Mouse (Mus musculus): ENCODE results near the gene Gm20481. TPM values are rescaled to one million over a fixed set of nuclear protein-coding genes. Genes with fewer than 3 reads are reported as not detected.
A peak's percentile ranks its signal among the peaks of the same experiment; 100 is the strongest.

Gene Gm20481
- polyA plus RNA-seq, 1 experiment from 2014 or later = not detected

GRCm38 (mm10) chr17:35021163-35021808 lies 51.6 kb downstream of the Gm20481 start:
- Histone ChIP-seq H3K36me3 (ENCODE audit: control insufficient read depth, insufficient read depth, low read length) (peaks cover 11% of the 10 kb centered on the region), H3K4me2 (ENCODE audit: low read length) (0 out of 2 replicates have a peak overlapping the region, but pooled peaks have one; percentile 5), H3K9me3 (replicated peaks; ENCODE audit: control insufficient read depth, low read length) (no peaks in the 10 kb centered on the region), H3K4me3 (ENCODE audit: low read depth, low read length) (no peak overlapping the region), H3K27ac (ENCODE audit: low read depth, low read length) (no peak overlapping the region), H3K9ac (ENCODE audit: low read length) (no peak overlapping the region; the same call in 1 of the 2 replicates), H3K27me3 (replicated peaks; ENCODE audit: control insufficient read depth, insufficient read depth, low read length) (no peaks in the 10 kb centered on the region), H3K4me1 (ENCODE audit: control insufficient read depth, insufficient read depth, low read length) (peaks cover 7% of the 10 kb centered on the region)
- 6% methylated on average over 17 of the region's 17 CpGs for WGBS
- peak; percentile 72 for ATAC-seq
- peak; percentile 81 for DNase-seq (ENCODE audit: low spot score)

Other genes starting within 250 kb of the Gm20481 start
- not detected in 2 replicates for gene C4b, start 226.0 kb upstream of the Gm20481 start, polyA plus RNA-seq (2014; fragmentation: Nextera tagmentation; extraction: Ambion mirVana)
- gene Cyp21a1, start 165.4 kb upstream of the Gm20481 start, polyA plus RNA-seq (2014; fragmentation: Nextera tagmentation; extraction: Ambion mirVana) = not detected in 2 replicates
- 31.7 and 33.8 TPM in 2 replicates for gene Stk19, start 133.0 kb upstream of the Gm20481 start, polyA plus RNA-seq (2014; fragmentation: Nextera tagmentation; extraction: Ambion mirVana)
- 54.9 and 66.4 TPM in 2 replicates for gene Dxo, start 132.9 kb upstream of the Gm20481 start, polyA plus RNA-seq (2014; fragmentation: Nextera tagmentation; extraction: Ambion mirVana)
- 36.6 and 46.9 TPM in 2 replicates for gene Skiv2l, start 119.7 kb upstream of the Gm20481 start, polyA plus RNA-seq (2014; fragmentation: Nextera tagmentation; extraction: Ambion mirVana)
- 82.9 and 92.3 TPM in 2 replicates for gene Nelfe, start 119.5 kb upstream of the Gm20481 start, polyA plus RNA-seq (2014; fragmentation: Nextera tagmentation; extraction: Ambion mirVana)
- 0.93 and 0.94 TPM in 2 replicates for gene Cfb, start 107.4 kb upstream of the Gm20481 start, polyA plus RNA-seq (2014; fragmentation: Nextera tagmentation; extraction: Ambion mirVana)
- gene Zbtb12, start 90.4 kb upstream of the Gm20481 start, polyA plus RNA-seq (2014; fragmentation: Nextera tagmentation; extraction: Ambion mirVana) = 3.5 and 3.8 TPM in 2 replicates
- gene Gm20547, start 87.9 kb upstream of the Gm20481 start, polyA plus RNA-seq (2014; fragmentation: Nextera tagmentation; extraction: Ambion mirVana) = 0.28 TPM in 1 of 2 replicates, not detected in the other
- gene C2, start 71.6 kb upstream of the Gm20481 start, polyA plus RNA-seq (2014; fragmentation: Nextera tagmentation; extraction: Ambion mirVana) = 1.3 and 1.4 TPM in 2 replicates
- gene Ehmt2, start 71.4 kb upstream of the Gm20481 start, polyA plus RNA-seq (2014; fragmentation: Nextera tagmentation; extraction: Ambion mirVana) = 62.5 and 76.9 TPM in 2 replicates
- not detected in 2 replicates for gene Slc44a4, start 55.4 kb upstream of the Gm20481 start, polyA plus RNA-seq (2014; fragmentation: Nextera tagmentation; extraction: Ambion mirVana)
- 16.2 and 20.0 TPM in 2 replicates for gene Neu1, start 38.7 kb upstream of the Gm20481 start, polyA plus RNA-seq (2014; fragmentation: Nextera tagmentation; extraction: Ambion mirVana)
- gene Hspa1b, start 10.7 kb upstream of the Gm20481 start, polyA plus RNA-seq (2014; fragmentation: Nextera tagmentation; extraction: Ambion mirVana) = 0.15 TPM in 1 of 2 replicates, not detected in the other
- gene Hspa1a, start 2.2 kb downstream of the Gm20481 start, polyA plus RNA-seq (2014; fragmentation: Nextera tagmentation; extraction: Ambion mirVana) = 1.4 and 3.7 TPM in 2 replicates
- 1.3 and 1.4 TPM in 2 replicates for gene Hspa1l, start 2.8 kb downstream of the Gm20481 start, polyA plus RNA-seq (2014; fragmentation: Nextera tagmentation; extraction: Ambion mirVana)
- gene Lsm2, start 11.9 kb downstream of the Gm20481 start, polyA plus RNA-seq (2014; fragmentation: Nextera tagmentation; extraction: Ambion mirVana) = 131 and 148 TPM in 2 replicates
- 42.4 and 53.9 TPM in 2 replicates for gene Vars, start 31.1 kb downstream of the Gm20481 start, polyA plus RNA-seq (2014; fragmentation: Nextera tagmentation; extraction: Ambion mirVana)
- gene Vwa7, start 46.7 kb downstream of the Gm20481 start, polyA plus RNA-seq (2014; fragmentation: Nextera tagmentation; extraction: Ambion mirVana) = 0.05 and 0.11 TPM in 2 replicates
- gene Sapcd1, start 58.1 kb downstream of the Gm20481 start, polyA plus RNA-seq (2014; fragmentation: Nextera tagmentation; extraction: Ambion mirVana) = 2.9 and 6.2 TPM in 2 replicates
- 2.3 and 2.6 TPM in 2 replicates for gene Msh5, start 76.8 kb downstream of the Gm20481 start, polyA plus RNA-seq (2014; fragmentation: Nextera tagmentation; extraction: Ambion mirVana)
- 28.3 and 37.3 TPM in 2 replicates for gene Clic1, start 80.1 kb downstream of the Gm20481 start, polyA plus RNA-seq (2014; fragmentation: Nextera tagmentation; extraction: Ambion mirVana)
- 617 and 661 TPM in 2 replicates for gene Ddah2, start 89.1 kb downstream of the Gm20481 start, polyA plus RNA-seq (2014; fragmentation: Nextera tagmentation; extraction: Ambion mirVana)
- not detected in 2 replicates for gene Ly6g6c, start 95.5 kb downstream of the Gm20481 start, polyA plus RNA-seq (2014; fragmentation: Nextera tagmentation; extraction: Ambion mirVana)
- 0.28 and 0.42 TPM in 2 replicates for gene Mpig6b, start 96.3 kb downstream of the Gm20481 start, polyA plus RNA-seq (2014; fragmentation: Nextera tagmentation; extraction: Ambion mirVana)
- gene Ly6g6e, start 107.0 kb downstream of the Gm20481 start, polyA plus RNA-seq (2014; fragmentation: Nextera tagmentation; extraction: Ambion mirVana) = 10.1 and 10.7 TPM in 2 replicates
- 0.76 and 1.1 TPM in 2 replicates for gene Ly6g6d, start 108.2 kb downstream of the Gm20481 start, polyA plus RNA-seq (2014; fragmentation: Nextera tagmentation; extraction: Ambion mirVana)
- gene Ly6g6f, start 115.7 kb downstream of the Gm20481 start, polyA plus RNA-seq (2014; fragmentation: Nextera tagmentation; extraction: Ambion mirVana) = 0.15 TPM in 1 of 2 replicates, not detected in the other
- 69.9 and 75.7 TPM in 2 replicates for gene Abhd16a, start 119.4 kb downstream of the Gm20481 start, polyA plus RNA-seq (2014; fragmentation: Nextera tagmentation; extraction: Ambion mirVana)
- not detected in 2 replicates for gene Ly6g5c, start 138.4 kb downstream of the Gm20481 start, polyA plus RNA-seq (2014; fragmentation: Nextera tagmentation; extraction: Ambion mirVana)
- gene Ly6g5b, start 145.5 kb downstream of the Gm20481 start, polyA plus RNA-seq (2014; fragmentation: Nextera tagmentation; extraction: Ambion mirVana) = 0.89 and 1.1 TPM in 2 replicates
- 31.3 and 34.2 TPM in 2 replicates for gene Gpank1, start 151.5 kb downstream of the Gm20481 start, polyA plus RNA-seq (2014; fragmentation: Nextera tagmentation; extraction: Ambion mirVana)
- gene Csnk2b, start 152.1 kb downstream of the Gm20481 start, polyA plus RNA-seq (2014; fragmentation: Nextera tagmentation; extraction: Ambion mirVana) = 313 and 353 TPM in 2 replicates
- gene D17H6S53E, start 156.5 kb downstream of the Gm20481 start, polyA plus RNA-seq (2014; fragmentation: Nextera tagmentation; extraction: Ambion mirVana) = 5.2 and 5.5 TPM in 2 replicates
- gene Apom, start 162.1 kb downstream of the Gm20481 start, polyA plus RNA-seq (2014; fragmentation: Nextera tagmentation; extraction: Ambion mirVana) = 0.22 and 0.29 TPM in 2 replicates
- gene Bag6, start 165.3 kb downstream of the Gm20481 start, polyA plus RNA-seq (2014; fragmentation: Nextera tagmentation; extraction: Ambion mirVana) = 128 and 144 TPM in 2 replicates
- 117 and 141 TPM in 2 replicates for gene Prrc2a, start 195.0 kb downstream of the Gm20481 start, polyA plus RNA-seq (2014; fragmentation: Nextera tagmentation; extraction: Ambion mirVana)
- gene Aif1, start 206.2 kb downstream of the Gm20481 start, polyA plus RNA-seq (2014; fragmentation: Nextera tagmentation; extraction: Ambion mirVana) = 6.9 and 7.3 TPM in 2 replicates
- gene Lst1, start 218.5 kb downstream of the Gm20481 start, polyA plus RNA-seq (2014; fragmentation: Nextera tagmentation; extraction: Ambion mirVana) = 6.1 and 8.0 TPM in 2 replicates
- 0.39 TPM in 1 of 2 replicates, not detected in the other for gene Ltb, start 224.5 kb downstream of the Gm20481 start, polyA plus RNA-seq (2014; fragmentation: Nextera tagmentation; extraction: Ambion mirVana)
- gene Tnf, start 232.1 kb downstream of the Gm20481 start, polyA plus RNA-seq (2014; fragmentation: Nextera tagmentation; extraction: Ambion mirVana) = not detected in 2 replicates
- gene Lta, start 235.4 kb downstream of the Gm20481 start, polyA plus RNA-seq (2014; fragmentation: Nextera tagmentation; extraction: Ambion mirVana) = 0.13 and 0.21 TPM in 2 replicates